Mouse (Mus musculus) hindbrain, embryonic 16.5 days (tissue): ENCODE results near the gene 1700016H13Rik. TPM values are rescaled to one million over a fixed set of nuclear protein-coding genes. Genes with fewer than 3 reads are reported as not detected.

ENCODE experiments used
- ATAC-seq: fragments of 200-750 bp; cut with Nextera tagmentation; 2 replicates; pipeline ENCODE4 v1.8.0; 2017; ENCODE audit warnings: moderate TSS enrichment, moderate library complexity
- H3K27ac ChIP-seq: fragments of 300-500 bp; sonication (generic); 2 replicates; pipeline ENCODE4 v1.5.1; 2014; ENCODE audit warnings: low read depth, mild to moderate bottlenecking, control low read depth, low read length, moderate library complexity
- H3K27me3 ChIP-seq: fragments of 300-500 bp; sonication (generic); replicated peaks from 2 replicates; pipeline ENCODE4 v1.6.1; 2014; ENCODE audit warnings: low read length; ENCODE audit not compliant: control insufficient read depth, insufficient read depth
- H3K36me3 ChIP-seq: fragments of 300-500 bp; sonication (generic); 2 replicates; pipeline ENCODE4 v1.6.1; 2014; ENCODE audit warnings: mild to moderate bottlenecking, low read length, moderate library complexity, mixed read lengths; ENCODE audit not compliant: control insufficient read depth, insufficient read depth
- H3K4me1 ChIP-seq: fragments of 300-500 bp; sonication (generic); 2 replicates; pipeline ENCODE4 v1.6.1; 2014; ENCODE audit warnings: low read depth, low read length; ENCODE audit not compliant: control insufficient read depth, insufficient read depth
- H3K4me2 ChIP-seq: fragments of 300-500 bp; sonication (generic); 2 replicates; pipeline ENCODE4 v1.6.1; 2014; ENCODE audit warnings: mild to moderate bottlenecking, low read length, control low read depth, moderate library complexity
- H3K4me3 ChIP-seq: fragments of 300-500 bp; sonication (generic); 2 replicates; pipeline ENCODE4 v1.5.1; 2014; ENCODE audit warnings: mild to moderate bottlenecking, low read length, control low read depth, moderate library complexity
- H3K9ac ChIP-seq: fragments of 300-500 bp; sonication (generic); 2 replicates; pipeline ENCODE4 v1.6.1; 2014; ENCODE audit warnings: low read depth, mild to moderate bottlenecking, control low read depth, low read length, moderate library complexity
- H3K9me3 ChIP-seq: fragments of 300-500 bp; sonication (generic); 2 replicates; pipeline ENCODE4 v1.6.1; 2014; ENCODE audit warnings: mild to moderate bottlenecking, low read length, moderate library complexity; ENCODE audit not compliant: control insufficient read depth
- WGBS: fragments of 180-500 bp; shearing (Covaris S2); extraction: QIAGEN DNeasy Blood & Tissue Kit; methylation state at CpG from one replicate; pipeline ENCODE4 v1.1.7; 2014; 5-methylcytosine and 5-hydroxymethylcytosine counted together
- polyA plus RNA-seq: library from polyadenylated mRNA; unstranded; fragments of >200 nt; fragmentation: Nextera tagmentation; extraction: Ambion mirVana; gene quantifications from 2 replicates; pipeline ENCODE4 v1.2.1, GENCODE M21; 2015

1700016H13Rik gene
- polyA plus RNA-seq, 1 experiment from 2014 or later: 0.28 TPM

GRCm38 (mm10) chr5:103598881-103599280 is 56.9 kb downstream of the 1700016H13Rik start:
- Histone ChIP-seq H3K27ac (no peak overlapping the region), H3K36me3 (no peaks in the 10 kb centered on the region), H3K9me3 (no peaks in the 10 kb centered on the region), H3K4me2 (no peak overlapping the region), H3K4me3 (no peak overlapping the region), H3K27me3 (no peaks in the 10 kb centered on the region), H3K9ac (no peak overlapping the region), H3K4me1 (0 out of 2 replicates have a peak, but pooled peaks cover 7% of the 10 kb centered on the region)
- WGBS: 74% methylated on average over 5 of the region's 5 CpGs
- ATAC-seq: no peak

- H3K4me2 ChIP-seq: no peak overlapping the region
- 0 out of 2 replicates have a peak, but pooled peaks cover 7% of the 10 kb centered on the region for H3K4me1 ChIP-seq
- H3K4me3 ChIP-seq: no peak overlapping the region
- WGBS: 83% methylated on average over 9 of the region's 9 CpGs
- no peak overlapping the region for H3K27ac ChIP-seq
- no peaks in the 10 kb centered on the region for H3K36me3 ChIP-seq
- H3K27me3 ChIP-seq: no peaks in the 10 kb centered on the region
- no peak for ATAC-seq
- no peak overlapping the region for H3K9ac ChIP-seq
- H3K9me3 ChIP-seq: no peaks in the 10 kb centered on the region
Measured at GRCm38 (mm10) chr5:103598264-103598663, 57.5 kb downstream of the 1700016H13Rik start.

Other genes with a start within 250 kb of the 1700016H13Rik start
- gene Ptpn13, start 230.8 kb downstream of the 1700016H13Rik start, polyA plus RNA-seq: 3.3 and 4.2 TPM in 2 replicates
- 0.32 and 0.34 TPM in 2 replicates for gene Slc10a6, start 26.6 kb downstream of the 1700016H13Rik start, polyA plus RNA-seq
- gene Aff1, start 36.4 kb upstream of the 1700016H13Rik start, polyA plus RNA-seq: 1.9 and 3.0 TPM in 2 replicates